Mouse (Mus musculus) cerebellum, postnatal 14 days (tissue): ENCODE measurements at regions not wholly inside any gene's neighbourhood (a gene's known extent, or its start where the extent isn't known, plus 50 kb on each side); places are given as distances from the start of the nearest gene placed in this dataset.
A peak's percentile ranks its signal among the peaks of the same experiment; 100 is the strongest.

Experiments
- DNase-seq, 2 experiments: peaks; one replicate each; pipeline ENCODE4 v3.0.0; 2021; ENCODE audit warnings: mixed read lengths in 2 of 2

- DNase-seq = no peak
Observed at GRCm38 (mm10) chr13:14789827-14790226, 159.9 kb downstream of the AW209491 start.

GRCm38 (mm10) chr13:14800246-14800645 is 170.3 kb downstream of the AW209491 start:
- peak in 1 of 2 experiments; percentile 4 for DNase-seq

- DNase-seq = no peak
Observed at GRCm38 (mm10) chr13:14801020-14801419, 171.1 kb downstream of the AW209491 start.

GRCm38 (mm10) chr13:14802391-14802790 is 172.4 kb downstream of the AW209491 start:
- DNase-seq = no peak

GRCm38 (mm10) chr13:14835362-14835761 is 205.4 kb downstream of the AW209491 start:
- no peak for DNase-seq
